Mouse (Mus musculus) intestine, embryonic 16.5 days (tissue): ENCODE measurements around the gene Hoxa3. TPM values are rescaled to one million over a fixed set of nuclear protein-coding genes. Genes with fewer than 3 reads are reported as not detected.

ENCODE experiments used
- ATAC-seq: fragments of 200-750 bp; cut with Nextera tagmentation; 2 replicates; pipeline ENCODE4 v1.8.0; 2017; ENCODE audit warnings: moderate TSS enrichment, moderate library complexity
- H3K27ac ChIP-seq: fragments of 300-500 bp; sonication (generic); 2 replicates; pipeline ENCODE4 v1.5.1; 2014; ENCODE audit warnings: mild to moderate bottlenecking, low read length
- H3K27me3 ChIP-seq: fragments of 300-500 bp; sonication (generic); replicated peaks from 2 replicates; pipeline ENCODE4 v1.6.1; 2014; ENCODE audit warnings: low read length, control low read depth, mixed read lengths; ENCODE audit not compliant: control insufficient read depth, insufficient read depth
- H3K36me3 ChIP-seq: fragments of 300-500 bp; sonication (generic); 2 replicates; pipeline ENCODE4 v1.6.1; 2014; ENCODE audit warnings: low read length, control low read depth; ENCODE audit not compliant: control insufficient read depth, insufficient read depth
- H3K4me1 ChIP-seq: fragments of 300-500 bp; sonication (generic); 2 replicates; pipeline ENCODE4 v1.6.1; 2014; ENCODE audit warnings: low read length, control low read depth, mixed read lengths; ENCODE audit not compliant: control insufficient read depth, insufficient read depth
- H3K4me2 ChIP-seq: fragments of 300-500 bp; sonication (generic); 2 replicates; pipeline ENCODE4 v1.6.1; 2014; ENCODE audit warnings: low read depth, low read length, control low read depth
- H3K4me3 ChIP-seq: fragments of 300-500 bp; sonication (generic); 2 replicates; pipeline ENCODE4 v1.5.1; 2014; ENCODE audit warnings: mild to moderate bottlenecking, low read length
- H3K9ac ChIP-seq: fragments of 300-500 bp; sonication (generic); 2 replicates; pipeline ENCODE4 v1.6.1; 2014; ENCODE audit warnings: low read depth, low read length
- H3K9me3 ChIP-seq: fragments of 300-500 bp; sonication (generic); 2 replicates; pipeline ENCODE4 v1.6.1; 2016; ENCODE audit warnings: low read length, control low read depth; ENCODE audit not compliant: control insufficient read depth
- WGBS: fragments of 180-500 bp; shearing (Covaris S2); extraction: QIAGEN DNeasy Blood & Tissue Kit; methylation state at CpG from one replicate; pipeline ENCODE4 v1.1.7; 2014; 5-methylcytosine and 5-hydroxymethylcytosine counted together
- polyA plus RNA-seq: library from polyadenylated mRNA; unstranded; fragments of >200 nt; fragmentation: Nextera tagmentation; extraction: Ambion mirVana; gene quantifications from 2 replicates; pipeline ENCODE4 v1.2.1, GENCODE M21; 2015

The Hoxa3 gene
- polyA plus RNA-seq, 1 experiment from 2014 or later = 5.9 TPM

DNA sequence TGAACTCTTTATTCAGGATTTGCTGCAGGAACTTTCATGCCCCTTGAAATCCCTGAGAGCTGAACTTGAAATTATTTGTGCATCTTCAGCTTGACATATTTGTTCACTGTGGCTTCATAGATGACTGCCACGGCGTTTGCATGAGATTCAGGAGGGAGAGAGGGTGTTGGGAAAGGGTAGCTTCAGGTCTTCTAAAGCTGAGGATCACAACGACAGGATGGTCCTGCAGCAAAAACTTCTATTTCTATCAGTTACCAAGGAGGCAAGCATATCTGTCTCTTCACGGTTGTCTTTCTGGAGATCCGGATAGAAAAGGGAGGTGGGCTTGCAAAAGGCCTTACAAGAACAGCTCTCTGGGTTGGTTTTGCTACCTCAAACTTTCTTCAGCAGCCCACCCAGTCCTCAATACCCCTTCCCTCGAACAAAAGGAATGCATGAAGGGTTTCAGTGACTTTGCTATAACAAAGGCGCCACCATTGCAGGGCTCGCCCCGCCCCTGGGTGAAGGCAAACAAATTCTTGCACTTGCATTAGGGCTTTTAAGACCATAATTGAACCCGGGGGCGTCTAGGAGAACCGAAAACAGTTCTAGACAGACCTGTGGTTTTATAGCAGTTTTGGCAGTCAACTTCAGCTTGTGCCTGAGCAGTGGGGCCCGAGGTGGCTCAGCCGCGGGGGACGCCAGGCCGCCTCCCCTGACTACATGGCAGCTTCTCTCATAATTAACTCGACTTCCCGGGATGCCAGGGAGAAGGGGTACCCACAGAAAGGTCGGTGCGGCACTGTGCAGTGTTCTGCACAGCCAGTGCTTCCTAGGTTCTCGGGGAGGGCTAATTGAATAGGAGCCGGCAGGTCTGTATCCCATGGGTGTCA lies 34.9 kb upstream of the Hoxa3 start:
- Histone ChIP-seq H3K27me3 (peaks cover 75% of the 10 kb centered on the region), H3K4me3 (peak overlapping the region; percentile 4; the same call in 1 of the 2 replicates), H3K4me2 (no peak overlapping the region), H3K9ac (no peak overlapping the region), H3K9me3 (no peaks in the 10 kb centered on the region), H3K27ac (no peak overlapping the region), H3K4me1 (no peaks in the 10 kb centered on the region), H3K36me3 (no peaks in the 10 kb centered on the region)
- ATAC-seq = no peak
- WGBS = 3% methylated on average over 23 of the region's 23 CpGs

DNA sequence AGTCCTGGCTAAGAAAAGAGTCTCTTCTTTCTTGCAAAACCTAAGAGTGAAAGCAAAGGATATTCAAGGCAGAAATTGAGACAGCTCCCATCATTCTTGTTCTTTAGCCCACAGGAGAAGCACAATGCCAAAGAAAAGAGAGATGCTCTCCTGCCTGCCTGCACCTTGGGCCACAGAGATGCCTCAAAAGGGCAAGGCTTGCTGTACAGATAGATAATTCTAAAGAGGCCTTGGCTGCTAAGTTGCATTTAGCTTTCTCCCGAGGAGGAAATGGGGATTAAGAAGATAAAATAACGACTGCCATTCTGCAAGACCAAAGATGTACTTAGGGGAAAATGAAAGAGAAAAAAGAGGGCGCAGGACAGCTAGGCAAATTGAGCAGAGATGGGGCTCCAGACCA lies 33.8 kb upstream of the Hoxa3 start:
- Histone ChIP-seq H3K9ac (peak overlapping the region; percentile 51; the same call in 1 of the 2 replicates), H3K27ac (no peak overlapping the region), H3K27me3 (peaks cover 73% of the 10 kb centered on the region), H3K4me3 (peak overlapping the region; percentile 39), H3K4me2 (0 out of 2 replicates have a peak overlapping the region, but pooled peaks have one; percentile 6), H3K4me1 (no peaks in the 10 kb centered on the region), H3K36me3 (no peaks in the 10 kb centered on the region), H3K9me3 (no peaks in the 10 kb centered on the region)
- no peak for ATAC-seq
- 6% methylated on average over 3 of the region's 3 CpGs for WGBS

GRCm38 (mm10) chr6:52246403-52246803 lies 33.3 kb upstream of the Hoxa3 start:
- peak overlapping the region; percentile 39 for H3K4me3 ChIP-seq
- no peak for ATAC-seq
- no peaks in the 10 kb centered on the region for H3K4me1 ChIP-seq
- H3K27me3 ChIP-seq = peaks cover 73% of the 10 kb centered on the region
- H3K27ac ChIP-seq = no peak overlapping the region
- H3K36me3 ChIP-seq = no peaks in the 10 kb centered on the region
- WGBS = under 1% methylated on average over 26 of the region's 26 CpGs
- H3K4me2 ChIP-seq = 0 out of 2 replicates have a peak overlapping the region, but pooled peaks have one; percentile 6
- no peaks in the 10 kb centered on the region for H3K9me3 ChIP-seq
- peak overlapping the region; percentile 51 for H3K9ac ChIP-seq

DNA sequence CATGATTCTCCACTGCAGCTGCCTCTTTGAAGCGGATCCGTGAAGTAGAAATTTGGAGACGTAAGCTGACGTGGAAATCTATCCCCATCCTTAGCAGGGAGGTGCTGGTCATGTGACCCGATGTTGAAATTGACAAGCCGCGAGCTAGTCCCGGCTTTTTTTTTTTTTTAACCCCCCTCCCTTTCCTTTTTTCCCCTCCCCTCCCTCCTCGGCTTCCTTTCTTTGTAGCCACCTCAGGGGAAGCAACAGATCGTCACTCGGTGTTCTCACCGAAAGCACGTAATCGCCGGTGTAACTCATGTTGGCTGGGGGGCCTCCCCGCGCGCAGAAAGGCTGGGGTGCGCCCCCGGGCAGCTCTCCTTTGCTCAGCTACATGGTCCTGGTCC lies 32.6 kb upstream of the Hoxa3 start, which contains the start of gene Hoxa11:
TSS of gene Hoxa11 (minus strand) at position 54 of the 386 bp plus-strand sequence.
- Histone ChIP-seq H3K27me3 (peaks cover 73% of the 10 kb centered on the region), H3K36me3 (no peaks in the 10 kb centered on the region), H3K9me3 (no peaks in the 10 kb centered on the region), H3K4me2 (0 out of 2 replicates have a peak within 1 kb of the TSS, but pooled peaks have one; percentile 6), H3K4me3 (peak within 1 kb of the TSS; percentile 39), H3K4me1 (no peaks in the 10 kb centered on the region), H3K27ac (no peak within 1 kb of the TSS), H3K9ac (peak within 1 kb of the TSS; percentile 51)
- 1% methylated on average over 20 of the region's 20 CpGs for WGBS
- ATAC-seq = no peak; the same call in 1 of the 2 replicates

GRCm38 (mm10) chr6:52245040-52245756 lies 32.1 kb upstream of the Hoxa3 start:
- no peak overlapping the region for H3K27ac ChIP-seq
- H3K4me1 ChIP-seq = peaks cover 2% of the 10 kb centered on the region; the same call in 1 of the 2 replicates
- H3K9ac ChIP-seq = peak overlapping the region; percentile 45
- peaks cover 76% of the 10 kb centered on the region for H3K27me3 ChIP-seq
- ATAC-seq = no peak
- under 1% methylated on average over 69 of the region's 71 CpGs for WGBS
- no peaks in the 10 kb centered on the region for H3K9me3 ChIP-seq
- H3K36me3 ChIP-seq = no peaks in the 10 kb centered on the region
- no peak overlapping the region for H3K4me2 ChIP-seq
- peak overlapping the region; percentile 39 for H3K4me3 ChIP-seq

DNA sequence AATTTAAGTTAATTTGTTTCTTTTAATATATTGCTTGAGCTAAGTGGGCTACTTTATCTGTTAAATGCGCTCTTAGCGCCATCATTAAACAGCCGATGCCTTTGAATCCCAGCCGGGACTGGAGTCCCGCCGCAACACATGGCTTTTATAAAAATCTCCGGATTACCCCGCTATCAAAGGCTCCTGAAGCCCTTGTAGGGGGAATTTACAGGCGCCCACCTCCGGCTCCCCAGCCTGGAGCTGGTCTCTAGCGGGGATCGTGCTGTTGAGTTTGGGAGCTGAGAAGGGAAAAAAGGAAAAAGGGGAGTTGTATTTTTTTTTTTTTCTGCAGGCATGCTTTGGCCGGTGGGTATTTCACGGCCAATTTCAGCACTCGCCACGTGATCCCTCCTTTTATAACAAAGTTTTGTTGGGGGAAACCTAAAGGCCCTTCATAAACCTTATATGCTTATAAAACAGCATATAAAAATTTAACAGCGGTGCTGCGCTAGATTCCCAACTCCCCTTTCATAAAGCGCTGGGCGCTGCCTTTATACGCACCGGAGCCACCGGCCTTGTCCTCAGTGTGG lies 31.4 kb upstream of the Hoxa3 start:
- H3K27me3 ChIP-seq = peaks cover 73% of the 10 kb centered on the region
- H3K27ac ChIP-seq = no peak overlapping the region
- no peaks in the 10 kb centered on the region for H3K9me3 ChIP-seq
- H3K4me1 ChIP-seq = peaks cover 2% of the 10 kb centered on the region; the same call in 1 of the 2 replicates
- H3K4me3 ChIP-seq = peak overlapping the region; percentile 39
- WGBS = 2% methylated on average over 23 of the region's 23 CpGs
- no peak overlapping the region for H3K4me2 ChIP-seq
- H3K36me3 ChIP-seq = no peaks in the 10 kb centered on the region
- ATAC-seq = no peak
- peak overlapping the region; percentile 45 for H3K9ac ChIP-seq

- peak overlapping the region; percentile 8; the same call in 1 of the 2 replicates for H3K4me2 ChIP-seq
- no peak for ATAC-seq
- WGBS = 3% methylated on average over 12 of the region's 12 CpGs
- H3K27ac ChIP-seq = 0 out of 2 replicates have a peak overlapping the region, but pooled peaks have one; percentile 12
- H3K9me3 ChIP-seq = no peaks in the 10 kb centered on the region
- peak overlapping the region; percentile 31 for H3K4me3 ChIP-seq
- H3K9ac ChIP-seq = peak overlapping the region; percentile 12
- H3K27me3 ChIP-seq = peaks cover 75% of the 10 kb centered on the region
- no peaks in the 10 kb centered on the region for H3K36me3 ChIP-seq
- H3K4me1 ChIP-seq = peaks cover 2% of the 10 kb centered on the region; the same call in 1 of the 2 replicates
Measured at GRCm38 (mm10) chr6:52243681-52244121, 30.6 kb upstream of the Hoxa3 start.

DNA sequence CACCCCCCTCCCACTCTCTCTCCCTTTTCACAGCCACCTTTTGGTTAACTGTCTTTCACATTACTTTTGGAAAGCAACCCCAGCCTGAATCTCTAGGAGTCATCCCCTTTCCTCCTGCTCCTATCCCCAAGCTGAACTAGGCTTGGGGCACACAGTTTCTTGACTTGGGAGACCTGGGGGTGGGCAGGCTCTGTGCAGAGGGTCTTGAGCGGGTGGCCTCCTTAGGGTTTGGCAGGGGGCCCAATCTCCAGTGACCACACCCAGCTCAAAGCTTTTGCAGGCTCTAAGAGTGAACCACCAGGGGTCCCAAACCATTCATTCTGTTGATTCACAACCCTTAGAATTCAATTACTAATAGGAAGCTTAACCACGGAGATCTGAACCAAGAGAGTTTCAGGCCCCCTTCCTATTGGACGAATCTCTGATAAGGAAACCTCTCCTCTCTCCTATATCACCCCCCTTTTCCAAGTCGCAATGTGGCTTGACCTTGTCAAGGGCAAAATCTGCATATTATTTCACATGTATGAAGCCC lies 29.7 kb upstream of the Hoxa3 start:
- H3K4me3 ChIP-seq = no peak overlapping the region
- H3K27ac ChIP-seq = no peak overlapping the region
- no peaks in the 10 kb centered on the region for H3K36me3 ChIP-seq
- H3K27me3 ChIP-seq = peaks cover 72% of the 10 kb centered on the region
- no peak for ATAC-seq
- no peaks in the 10 kb centered on the region for H3K9me3 ChIP-seq
- peaks cover 2% of the 10 kb centered on the region; the same call in 1 of the 2 replicates for H3K4me1 ChIP-seq
- no peak overlapping the region for H3K9ac ChIP-seq
- no peak overlapping the region for H3K4me2 ChIP-seq
- 13% methylated on average over 4 of the region's 4 CpGs for WGBS
